Mouse (Mus musculus) stomach, embryonic 15.5 days (tissue): Measurements from ENCODE around the gene Ffar3. TPM values are rescaled to one million over a fixed set of nuclear protein-coding genes. Genes with fewer than 3 reads are reported as not detected.

ENCODE experiments used
- ATAC-seq: fragments of 200-750 bp; cut with Nextera tagmentation; 2 replicates; pipeline ENCODE4 v1.8.0; 2017; ENCODE audit warnings: low read depth, moderate number of reproducible peaks, moderate TSS enrichment; ENCODE audit not compliant: insufficient read depth, low FRiP score
- H3K27ac ChIP-seq: fragments of 300-500 bp; sonication (generic); 2 replicates; pipeline ENCODE4 v1.5.1; 2015; ENCODE audit warnings: mild to moderate bottlenecking, inconsistent platforms
- H3K27me3 ChIP-seq: fragments of 300-500 bp; sonication (generic); replicated peaks from 2 replicates; pipeline ENCODE4 v1.6.1; 2015; ENCODE audit warnings: inconsistent platforms
- H3K36me3 ChIP-seq: fragments of 300-500 bp; sonication (generic); 2 replicates; pipeline ENCODE4 v1.6.1; 2015; ENCODE audit warnings: inconsistent platforms
- H3K4me1 ChIP-seq: fragments of 300-500 bp; sonication (generic); 2 replicates; pipeline ENCODE4 v1.6.1; 2015; ENCODE audit warnings: inconsistent platforms
- H3K4me2 ChIP-seq: fragments of 300-500 bp; sonication (generic); 2 replicates; pipeline ENCODE4 v1.6.1; 2015; ENCODE audit warnings: mild to moderate bottlenecking, inconsistent platforms
- H3K4me3 ChIP-seq: fragments of 300-500 bp; sonication (generic); replicated peaks from 2 replicates; pipeline ENCODE4 v1.5.1; 2015; ENCODE audit warnings: inconsistent platforms
- H3K9ac ChIP-seq: fragments of 300-500 bp; sonication (generic); 2 replicates; pipeline ENCODE4 v1.6.1; 2015; ENCODE audit warnings: inconsistent platforms
- H3K9me3 ChIP-seq: fragments of 300-500 bp; sonication (generic); 2 replicates; pipeline ENCODE4 v1.6.1; 2016; ENCODE audit warnings: inconsistent platforms
- WGBS: fragments of 180-500 bp; shearing (Covaris S2); methylation state at CpG from one replicate; pipeline ENCODE4 v1.1.7; 2015; 5-methylcytosine and 5-hydroxymethylcytosine counted together
- polyA plus RNA-seq: library from polyadenylated mRNA; unstranded; fragments of >200 nt; fragmentation: Nextera tagmentation; extraction: Ambion mirVana; gene quantifications from 2 replicates; pipeline ENCODE4 v1.2.1, GENCODE M21; 2015

Gene Ffar3
- polyA plus RNA-seq, result 0.31 and 0.41 TPM in 2 replicates

DNA sequence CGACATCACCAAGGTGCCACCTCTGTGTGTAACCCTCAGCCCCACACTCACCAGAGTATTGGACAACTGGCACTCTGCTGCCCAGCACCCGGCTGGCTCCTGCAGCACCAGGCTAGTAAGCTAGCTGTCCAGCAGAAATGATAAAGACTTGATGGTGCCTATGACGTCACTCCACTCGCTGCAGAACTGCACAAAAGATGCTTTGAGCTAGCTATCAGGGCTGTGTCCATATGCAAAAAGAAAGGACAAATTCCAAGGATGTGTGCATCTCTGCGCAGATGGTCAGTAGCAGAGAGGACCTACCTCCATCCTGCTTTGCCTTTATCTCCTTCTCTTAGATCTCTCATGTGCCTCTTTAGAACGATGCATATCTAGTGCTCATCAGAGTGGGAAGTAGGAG, at the start of gene Ffar3:
Gene Ffar3, minus strand, starts transcription at position 101 of the 400 bp plus-strand sequence.
- no peaks in the 10 kb centered on the region for H3K4me1 ChIP-seq
- ATAC-seq, result no peak
- H3K9me3 ChIP-seq, result no peaks in the 10 kb centered on the region
- H3K27ac ChIP-seq, result no peak within 1 kb of the TSS
- no peak within 1 kb of the TSS for H3K4me3 ChIP-seq
- H3K9ac ChIP-seq, result no peak within 1 kb of the TSS
- no peaks in the 10 kb centered on the region for H3K27me3 ChIP-seq
- no peaks in the 10 kb centered on the region for H3K36me3 ChIP-seq
- WGBS, result 66% methylated on average over 6 of the region's 6 CpGs
- H3K4me2 ChIP-seq, result no peak within 1 kb of the TSS

DNA sequence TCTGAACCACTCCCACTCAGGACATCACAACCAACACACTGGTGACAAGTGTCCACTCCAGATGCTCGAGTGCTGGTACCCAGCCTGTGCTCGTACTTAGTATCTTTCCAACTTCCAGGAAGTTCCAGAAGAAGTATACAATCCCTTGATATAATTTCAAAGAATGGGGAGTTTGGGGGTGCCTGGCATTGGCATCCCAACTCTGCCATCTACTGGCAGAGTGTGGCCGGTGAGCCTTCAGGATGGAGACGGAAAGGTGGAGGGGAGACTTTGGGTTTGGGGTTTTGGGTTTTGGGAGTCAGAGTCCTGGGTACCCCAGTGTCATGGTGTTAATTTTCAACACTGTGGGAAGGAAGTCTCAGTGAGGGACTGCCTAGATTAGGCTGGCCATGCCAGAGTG, 48.1 kb upstream of the Ffar3 start:
- no peak overlapping the region for H3K27ac ChIP-seq
- no peaks in the 10 kb centered on the region for H3K27me3 ChIP-seq
- H3K9me3 ChIP-seq, result no peaks in the 10 kb centered on the region
- H3K4me1 ChIP-seq, result peaks cover 9% of the 10 kb centered on the region
- no peak overlapping the region for H3K4me3 ChIP-seq
- no peak overlapping the region for H3K9ac ChIP-seq
- H3K4me2 ChIP-seq, result no peak overlapping the region
- WGBS, result 40% methylated on average over 4 of the region's 4 CpGs
- no peak for ATAC-seq
- H3K36me3 ChIP-seq, result no peaks in the 10 kb centered on the region

DNA sequence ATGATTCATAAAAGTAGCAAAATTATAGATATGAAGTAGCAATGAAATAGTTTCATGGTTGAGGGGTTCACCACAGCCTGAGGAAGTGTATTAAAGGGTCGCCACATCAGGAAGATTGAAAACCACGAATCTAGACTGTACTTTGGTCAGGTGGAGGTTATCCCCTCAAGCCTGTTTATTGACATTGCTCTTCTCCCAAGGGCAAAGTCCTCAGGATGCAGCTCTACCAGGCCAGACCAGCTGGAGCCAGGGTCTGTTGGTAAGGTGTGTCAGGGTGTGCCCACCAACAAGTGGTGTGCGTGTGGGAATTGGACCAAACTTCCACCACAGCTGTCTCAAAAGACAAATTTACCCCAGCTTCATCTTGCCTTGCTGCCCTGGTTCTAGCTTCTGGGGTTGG, 39.2 kb upstream of the Ffar3 start:
- 77% methylated on average over 3 of the region's 3 CpGs for WGBS
- no peak for ATAC-seq
- H3K4me2 ChIP-seq, result no peak overlapping the region

DNA sequence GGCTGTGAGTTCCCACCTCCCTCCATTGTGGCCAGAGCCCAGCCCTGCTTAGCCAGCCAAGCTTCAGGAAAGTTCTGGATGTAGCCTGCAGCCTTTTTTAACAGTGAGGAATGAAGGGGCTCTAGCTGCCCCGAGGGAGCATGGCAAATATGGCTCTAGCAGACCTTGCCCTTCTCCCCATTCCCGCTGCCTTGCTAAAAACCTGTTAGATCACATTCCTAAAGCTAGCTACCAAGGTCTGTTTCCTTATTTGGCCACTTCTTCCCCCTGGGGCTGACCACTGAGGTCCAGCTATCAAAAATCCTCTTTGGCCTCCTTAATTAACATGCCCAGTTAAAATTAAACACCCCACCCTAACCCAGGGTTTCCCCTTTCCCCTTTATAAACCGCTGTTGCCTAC, 36.5 kb upstream of the Ffar3 start:
- H3K9ac ChIP-seq, result no peak overlapping the region
- H3K4me2 ChIP-seq, result no peak overlapping the region
- no peak overlapping the region for H3K4me3 ChIP-seq
- H3K9me3 ChIP-seq, result no peaks in the 10 kb centered on the region
- peak overlapping the region; percentile 54; the same call in 1 of the 2 replicates for H3K27ac ChIP-seq
- peaks cover 4% of the 10 kb centered on the region; the same call in 1 of the 2 replicates for H3K4me1 ChIP-seq
- no peaks in the 10 kb centered on the region for H3K36me3 ChIP-seq
- no peaks in the 10 kb centered on the region for H3K27me3 ChIP-seq
- 0 out of 2 replicates have a peak, but pooled peaks have one; percentile 47 for ATAC-seq
- 50% methylated on average over 3 of the region's 3 CpGs for WGBS

More for the DNA sequence above, 39.2 kb upstream of the Ffar3 start:
- no peaks in the 10 kb centered on the region for H3K36me3 ChIP-seq
- no peak overlapping the region for H3K9ac ChIP-seq
- H3K27ac ChIP-seq, result no peak overlapping the region
- H3K4me3 ChIP-seq, result no peak overlapping the region
- H3K4me1 ChIP-seq, result peaks cover 4% of the 10 kb centered on the region; the same call in 1 of the 2 replicates
- no peaks in the 10 kb centered on the region for H3K9me3 ChIP-seq
- H3K27me3 ChIP-seq, result no peaks in the 10 kb centered on the region

DNA sequence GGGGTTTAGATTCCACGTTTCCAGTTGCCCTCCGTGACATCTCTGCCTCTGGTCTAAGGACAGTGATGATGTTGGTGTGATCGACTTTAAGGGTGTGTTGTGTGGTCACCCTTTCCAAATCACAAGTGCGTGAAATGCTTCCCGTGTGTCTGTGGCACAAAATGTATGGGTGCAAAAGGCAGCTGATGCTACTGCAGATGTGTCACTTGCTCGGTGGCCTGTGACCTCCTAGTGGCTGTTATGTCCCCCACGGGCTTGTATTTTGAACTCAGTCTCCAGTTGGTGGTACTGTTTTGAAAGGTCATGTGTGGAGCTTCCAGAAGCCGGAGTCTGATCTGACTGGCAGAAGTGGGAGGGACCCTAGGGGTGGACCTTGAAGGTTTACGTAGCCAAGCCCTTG, 35.8 kb upstream of the Ffar3 start:
- no peaks in the 10 kb centered on the region for H3K36me3 ChIP-seq
- peaks cover 4% of the 10 kb centered on the region; the same call in 1 of the 2 replicates for H3K4me1 ChIP-seq
- no peak overlapping the region for H3K27ac ChIP-seq
- ATAC-seq, result no peak
- no peak overlapping the region for H3K4me3 ChIP-seq
- no peaks in the 10 kb centered on the region for H3K9me3 ChIP-seq
- no peak overlapping the region for H3K9ac ChIP-seq
- 82% methylated on average over 9 of the region's 9 CpGs for WGBS
- no peaks in the 10 kb centered on the region for H3K27me3 ChIP-seq
- no peak overlapping the region for H3K4me2 ChIP-seq

DNA sequence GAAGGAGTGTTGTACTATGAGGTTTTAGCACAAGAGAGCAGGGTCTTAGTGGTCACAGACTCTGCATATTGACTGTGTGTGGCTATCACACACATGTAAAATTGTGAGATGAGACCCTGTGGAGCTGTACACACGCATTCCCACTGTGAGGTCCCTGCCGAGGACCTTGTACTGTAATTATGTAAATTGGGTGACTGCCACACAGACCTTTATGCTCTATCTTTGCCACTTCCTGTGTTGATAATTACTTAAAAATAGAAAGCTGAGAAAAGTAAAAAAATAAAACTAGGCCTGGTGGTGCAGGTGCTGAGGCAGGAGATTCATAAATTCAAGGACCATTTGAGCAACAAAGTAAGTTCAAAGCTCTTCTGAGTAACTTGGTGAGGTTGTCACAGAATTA, 34.7 kb upstream of the Ffar3 start:
- no peaks in the 10 kb centered on the region for H3K9me3 ChIP-seq
- WGBS, result 58% methylated on average over 2 of the region's 2 CpGs
- no peak overlapping the region for H3K9ac ChIP-seq
- no peak for ATAC-seq
- H3K4me3 ChIP-seq, result no peak overlapping the region
- H3K4me1 ChIP-seq, result peaks cover 4% of the 10 kb centered on the region; the same call in 1 of the 2 replicates
- H3K4me2 ChIP-seq, result no peak overlapping the region
- no peak overlapping the region for H3K27ac ChIP-seq
- H3K36me3 ChIP-seq, result no peaks in the 10 kb centered on the region
- H3K27me3 ChIP-seq, result no peaks in the 10 kb centered on the region

DNA sequence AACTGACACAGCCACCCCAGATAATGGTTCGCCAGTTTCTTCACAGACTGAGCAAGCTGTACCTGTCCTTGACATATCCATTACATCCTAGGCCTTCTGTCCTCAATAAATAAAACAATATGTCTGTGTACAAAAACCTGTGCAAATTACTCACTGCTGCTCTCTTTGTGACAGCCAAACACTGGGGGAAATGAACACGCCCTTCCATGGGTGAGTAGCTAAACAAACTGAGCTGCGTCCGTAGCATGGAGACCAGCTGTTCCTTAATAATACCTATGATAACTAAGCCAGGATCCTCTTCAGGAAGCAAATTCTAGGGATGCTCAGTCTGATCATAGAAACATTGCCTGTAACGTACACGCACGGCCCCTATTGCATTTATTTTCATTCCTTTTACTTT, 32.8 kb upstream of the Ffar3 start:
- H3K4me1 ChIP-seq, result peaks cover 4% of the 10 kb centered on the region; the same call in 1 of the 2 replicates
- H3K27me3 ChIP-seq, result no peaks in the 10 kb centered on the region
- no peaks in the 10 kb centered on the region for H3K9me3 ChIP-seq
- 70% methylated on average over 7 of the region's 7 CpGs for WGBS
- H3K36me3 ChIP-seq, result no peaks in the 10 kb centered on the region
- ATAC-seq, result no peak
- no peak overlapping the region for H3K4me3 ChIP-seq
- no peak overlapping the region for H3K27ac ChIP-seq
- H3K9ac ChIP-seq, result no peak overlapping the region
- H3K4me2 ChIP-seq, result no peak overlapping the region

DNA sequence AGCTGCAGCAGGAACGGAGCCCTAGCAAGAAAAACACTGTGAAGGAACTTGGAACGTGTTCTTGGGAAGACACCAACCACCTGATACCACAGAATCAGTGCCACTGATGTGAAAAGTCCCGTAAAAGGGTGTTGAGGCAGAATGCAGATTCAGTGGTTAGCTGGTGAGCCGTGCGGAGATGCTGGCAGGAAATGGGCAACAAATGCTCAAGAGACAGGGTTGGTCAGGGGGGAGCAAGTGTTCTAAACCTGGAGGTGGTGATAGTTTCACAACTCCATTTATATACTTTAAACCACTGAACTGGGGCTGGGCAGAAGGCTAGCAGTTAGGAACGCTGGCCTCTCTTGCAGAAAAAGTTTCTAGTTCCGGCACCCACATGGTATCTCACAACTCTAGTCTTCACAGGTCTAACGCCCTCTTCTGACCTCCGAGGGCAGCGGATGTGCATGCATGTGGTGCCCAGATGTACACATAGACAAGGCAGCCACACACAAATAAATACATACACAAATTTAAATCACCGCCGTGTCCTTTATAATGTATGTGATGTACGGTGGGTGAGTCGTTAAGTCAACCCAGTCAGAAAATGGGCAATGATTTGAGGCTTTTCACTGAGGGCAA, 31.7 kb upstream of the Ffar3 start:
- Histone ChIP-seq H3K4me1 (peaks cover 4% of the 10 kb centered on the region; the same call in 1 of the 2 replicates), H3K4me2 (no peak overlapping the region), H3K36me3 (no peaks in the 10 kb centered on the region), H3K9me3 (no peaks in the 10 kb centered on the region), H3K4me3 (no peak overlapping the region), H3K27ac (no peak overlapping the region), H3K9ac (no peak overlapping the region), H3K27me3 (no peaks in the 10 kb centered on the region)
- no peak for ATAC-seq
- WGBS, result 81% methylated on average over 14 of the region's 14 CpGs

DNA sequence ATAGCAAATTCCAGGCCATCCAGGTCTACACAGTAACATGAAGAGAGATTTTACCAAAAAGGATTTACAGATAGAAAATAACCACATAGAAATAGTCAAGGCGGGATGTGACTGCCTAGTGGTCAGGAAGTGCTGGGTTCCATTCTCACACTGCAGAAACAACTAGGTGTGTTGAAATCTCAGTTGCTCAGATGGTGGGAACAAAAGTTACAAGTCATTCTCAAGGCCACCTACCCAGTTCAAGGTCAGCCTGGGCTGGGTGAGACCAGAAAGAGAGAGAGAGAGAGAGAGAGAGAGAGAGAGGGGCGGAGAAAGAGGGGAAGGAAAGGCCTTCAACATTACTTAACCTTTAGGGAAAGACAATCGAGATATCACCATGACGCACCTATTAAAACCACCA, 30.9 kb upstream of the Ffar3 start:
- no peak for ATAC-seq
- Histone ChIP-seq H3K36me3 (no peaks in the 10 kb centered on the region), H3K27ac (no peak overlapping the region), H3K4me3 (no peak overlapping the region), H3K27me3 (no peaks in the 10 kb centered on the region), H3K9me3 (no peaks in the 10 kb centered on the region), H3K4me1 (no peaks in the 10 kb centered on the region), H3K4me2 (no peak overlapping the region), H3K9ac (no peak overlapping the region)
- 76% methylated on average over 4 of the region's 4 CpGs for WGBS

DNA sequence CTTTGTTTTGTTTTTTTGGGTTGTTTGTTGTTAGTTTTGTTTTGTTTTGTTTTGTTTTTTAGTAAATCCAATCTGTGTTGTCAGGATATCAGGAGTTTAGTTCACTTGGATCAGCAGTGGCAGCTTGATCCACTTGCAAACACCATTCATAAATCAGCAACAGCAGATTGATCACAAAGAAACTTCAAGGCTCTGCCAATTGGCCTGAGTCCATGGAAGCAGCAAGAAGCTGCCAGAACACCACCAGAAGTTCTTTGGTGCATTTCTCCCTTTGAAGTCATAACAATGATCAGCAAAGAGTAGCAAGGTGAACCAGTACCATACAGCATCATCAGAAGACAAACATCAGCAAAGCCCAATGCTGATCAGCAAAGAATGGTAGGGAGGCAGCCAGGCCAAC, 28.1 kb upstream of the Ffar3 start:
- Histone ChIP-seq H3K9ac (no peak overlapping the region), H3K27me3 (no peaks in the 10 kb centered on the region), H3K4me1 (no peaks in the 10 kb centered on the region), H3K27ac (no peak overlapping the region), H3K36me3 (no peaks in the 10 kb centered on the region), H3K4me3 (no peak overlapping the region), H3K4me2 (no peak overlapping the region), H3K9me3 (no peaks in the 10 kb centered on the region)
- ATAC-seq, result no peak

DNA sequence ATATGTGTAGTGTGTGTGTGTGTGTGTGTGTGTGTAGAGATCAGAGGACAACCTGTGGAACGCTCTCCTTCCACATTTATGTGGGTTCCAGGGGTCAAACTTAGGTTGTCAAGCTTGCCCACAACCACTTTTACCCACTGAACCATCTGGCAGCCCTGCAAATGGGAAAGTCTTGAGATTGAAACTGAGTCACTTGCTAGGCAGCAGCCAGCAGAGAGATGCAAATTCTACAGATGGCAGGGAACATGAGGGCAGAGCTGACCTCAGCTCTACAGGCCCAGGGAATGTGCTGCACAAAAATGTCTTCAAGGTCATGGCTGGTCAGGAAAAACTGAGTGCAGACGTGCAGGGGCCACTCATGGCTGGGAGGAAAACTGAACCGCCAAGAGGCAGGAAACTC, 25.4 kb upstream of the Ffar3 start:
- no peak overlapping the region for H3K27ac ChIP-seq
- WGBS, result 65% methylated on average over 3 of the region's 3 CpGs
- H3K4me3 ChIP-seq, result no peak overlapping the region
- no peaks in the 10 kb centered on the region for H3K9me3 ChIP-seq
- no peaks in the 10 kb centered on the region for H3K4me1 ChIP-seq
- H3K27me3 ChIP-seq, result no peaks in the 10 kb centered on the region
- no peak for ATAC-seq
- H3K4me2 ChIP-seq, result no peak overlapping the region
- H3K9ac ChIP-seq, result no peak overlapping the region
- H3K36me3 ChIP-seq, result no peaks in the 10 kb centered on the region

DNA sequence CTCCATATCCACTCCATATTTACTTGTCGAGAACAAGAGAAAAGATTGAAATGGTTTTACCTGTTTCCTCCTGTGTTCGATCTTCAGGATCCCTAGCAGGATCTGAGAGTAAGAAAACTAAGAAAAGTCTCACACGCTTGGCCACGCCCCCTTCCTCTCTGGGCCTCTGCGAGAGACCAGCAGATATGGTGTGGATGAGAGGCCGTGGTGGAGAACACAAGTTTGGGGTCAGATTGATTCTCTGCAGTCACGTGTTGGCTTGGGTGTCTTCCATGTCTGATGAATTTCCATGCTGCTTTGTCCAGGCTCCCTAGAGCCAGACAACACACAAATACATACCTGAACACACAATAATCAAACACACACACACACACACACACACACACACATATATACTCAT, 24.2 kb upstream of the Ffar3 start, which contains the start of gene Cd22:
Gene Cd22, minus strand, starts transcription at position 167 of the 400 bp plus-strand sequence.
- ATAC-seq, result no peak
- Histone ChIP-seq H3K4me2 (no peak within 1 kb of the TSS), H3K9me3 (no peaks in the 10 kb centered on the region), H3K36me3 (no peaks in the 10 kb centered on the region), H3K27me3 (no peaks in the 10 kb centered on the region), H3K9ac (no peak within 1 kb of the TSS), H3K4me3 (no peak within 1 kb of the TSS), H3K4me1 (no peaks in the 10 kb centered on the region), H3K27ac (no peak within 1 kb of the TSS)
- 57% methylated on average over 7 of the region's 7 CpGs for WGBS

DNA sequence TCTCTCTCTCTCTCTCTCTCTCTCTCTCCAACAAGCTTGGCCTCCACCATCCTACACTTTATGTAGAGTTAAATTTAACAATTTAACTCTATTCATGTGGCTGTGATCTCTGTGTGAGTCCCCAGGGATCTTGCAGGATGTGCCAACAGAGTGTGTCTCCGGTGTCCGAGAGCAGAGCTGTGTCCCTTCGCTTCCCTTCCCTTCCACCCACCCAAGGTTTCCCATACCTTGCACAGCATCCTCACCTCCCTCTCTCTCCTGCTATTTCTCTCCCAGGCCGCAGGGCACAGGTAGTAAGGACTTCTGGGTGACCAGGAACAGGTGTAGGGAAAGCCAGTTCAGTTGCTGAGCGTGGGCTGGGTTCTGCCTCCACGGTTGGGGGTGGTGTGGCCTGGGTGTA, 23.0 kb upstream of the Ffar3 start:
- Histone ChIP-seq H3K9me3 (no peaks in the 10 kb centered on the region), H3K27ac (no peak overlapping the region)

More for the DNA sequence above, 23.0 kb upstream of the Ffar3 start:
- H3K4me3 ChIP-seq, result no peak overlapping the region
- H3K27me3 ChIP-seq, result no peaks in the 10 kb centered on the region
- no peak for ATAC-seq
- H3K9ac ChIP-seq, result no peak overlapping the region
- WGBS, result 74% methylated on average over 6 of the region's 6 CpGs
- H3K36me3 ChIP-seq, result no peaks in the 10 kb centered on the region
- no peak overlapping the region for H3K4me2 ChIP-seq
- H3K4me1 ChIP-seq, result no peaks in the 10 kb centered on the region
